Mouse (Mus musculus): ENCODE measurements around the gene Gipc1. TPM values are rescaled to one million over a fixed set of nuclear protein-coding genes. Genes with fewer than 3 reads are reported as not detected.

Gipc1 gene
- total and polyA plus RNA-seq, 2 experiments = 12.6 to 14.5 TPM

DNA sequence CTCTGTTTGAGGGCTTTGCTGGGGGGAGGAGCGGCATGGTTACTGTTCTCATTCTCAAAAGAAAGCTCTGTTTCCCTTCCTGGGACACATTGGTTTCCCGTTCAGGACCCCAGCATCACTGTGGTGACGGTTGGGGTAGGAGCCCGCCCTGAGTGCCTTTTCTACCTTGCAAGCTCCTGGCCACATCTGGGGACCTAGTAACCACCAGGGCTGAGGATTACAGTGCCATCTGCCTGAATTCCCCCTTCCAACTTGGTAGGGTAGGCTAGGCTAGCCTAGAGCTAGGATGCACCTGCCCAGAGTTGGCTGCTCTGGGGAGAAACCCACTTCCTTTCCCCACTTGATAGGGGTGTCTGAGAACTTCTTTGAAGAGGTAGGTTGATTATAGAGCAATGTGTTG lies 40.6 kb upstream of the Gipc1 start:
- 95% methylated on average over 4 of the region's 4 CpGs for WGBS
- H3K4me1 ChIP-seq (ENCODE audit: control insufficient read depth, insufficient read depth, low read length) = peaks cover 13% of the 10 kb centered on the region
- no peak for TF ChIP-seq CTCF (IDR thresholded peaks at IDR 0.05; ENCODE audit: low read depth, low read length)
- no peak for TF ChIP-seq POLR2A (IDR thresholded peaks at IDR 0.05; ENCODE audit: extremely low read depth, insufficient read depth, low read length)
- no peak overlapping the region for H3K27ac ChIP-seq (replicated peaks; ENCODE audit: insufficient read depth, low read depth, low read length)
- H3K9ac ChIP-seq (ENCODE audit: low read depth, low read length) = no peak overlapping the region
- peaks cover 8% of the 10 kb centered on the region; the same call in 1 of the 2 replicates for H3K79me2 ChIP-seq (ENCODE audit: control insufficient read depth, insufficient read depth, low read length)
- no peak overlapping the region for H3K4me3 ChIP-seq (ENCODE audit: insufficient read depth, low read depth, low read length)
- peaks cover 21% of the 10 kb centered on the region for H3K36me3 ChIP-seq (ENCODE audit: control insufficient read depth, insufficient read depth, low read length)
- no peak for DNase-seq (ENCODE audit: extremely low read depth, low read depth, low spot score)
- H3K27me3 ChIP-seq (ENCODE audit: control insufficient read depth, insufficient read depth, low read length) = no peaks in the 10 kb centered on the region

DNA sequence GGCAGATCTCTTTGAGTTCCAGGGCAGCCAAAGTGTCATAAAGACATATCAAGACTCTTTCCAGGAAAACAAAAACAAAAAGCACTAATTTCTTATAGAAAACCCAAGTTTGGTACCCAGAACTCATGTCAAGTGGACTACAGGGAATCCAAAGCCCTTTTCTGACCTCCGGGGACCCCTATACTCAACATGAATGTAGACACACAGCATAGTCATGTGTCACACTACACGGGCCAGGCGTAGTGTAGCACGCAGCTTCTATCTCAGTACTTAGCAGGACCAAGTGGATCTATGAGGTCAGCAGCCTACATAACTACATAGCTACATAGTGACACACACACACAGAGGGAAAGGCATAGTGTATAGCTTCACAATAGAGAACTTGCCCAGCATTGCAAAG lies 38.8 kb upstream of the Gipc1 start:
- no peak for TF ChIP-seq CTCF (IDR thresholded peaks at IDR 0.05; ENCODE audit: low read depth, low read length)
- no peak for TF ChIP-seq POLR2A (IDR thresholded peaks at IDR 0.05; ENCODE audit: extremely low read depth, insufficient read depth, low read length)
- H3K27ac ChIP-seq (replicated peaks; ENCODE audit: insufficient read depth, low read depth, low read length) = no peak overlapping the region
- H3K36me3 ChIP-seq (ENCODE audit: control insufficient read depth, insufficient read depth, low read length) = peaks cover 21% of the 10 kb centered on the region
- no peaks in the 10 kb centered on the region for H3K27me3 ChIP-seq (ENCODE audit: control insufficient read depth, insufficient read depth, low read length)
- DNase-seq (ENCODE audit: extremely low read depth, low read depth, low spot score) = no peak
- H3K9ac ChIP-seq (ENCODE audit: low read depth, low read length) = no peak overlapping the region
- H3K4me1 ChIP-seq (ENCODE audit: control insufficient read depth, insufficient read depth, low read length) = peaks cover 10% of the 10 kb centered on the region
- peaks cover 8% of the 10 kb centered on the region; the same call in 1 of the 2 replicates for H3K79me2 ChIP-seq (ENCODE audit: control insufficient read depth, insufficient read depth, low read length)
- H3K4me3 ChIP-seq (ENCODE audit: insufficient read depth, low read depth, low read length) = no peak overlapping the region
- WGBS = 96% methylated on average over 4 of the region's 4 CpGs

DNA sequence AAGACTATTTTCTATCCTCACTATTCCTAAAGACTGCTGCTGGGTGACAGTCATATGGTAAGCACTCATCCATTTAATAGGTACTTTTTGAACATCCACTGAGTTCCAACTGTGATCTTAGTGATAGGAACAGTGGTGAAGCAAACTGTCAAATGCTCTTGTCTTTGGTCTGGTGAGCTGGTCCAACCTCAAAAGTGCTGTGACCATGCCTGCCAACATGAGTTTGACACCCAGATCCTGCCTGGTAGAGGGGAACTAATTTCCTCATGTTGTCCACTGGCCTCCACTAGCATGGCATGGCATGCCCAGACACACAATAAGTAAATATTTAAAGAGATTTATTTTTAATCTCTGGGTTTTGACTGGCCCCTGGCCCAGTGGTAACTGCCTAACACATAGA lies 35.9 kb upstream of the Gipc1 start:
- H3K27me3 ChIP-seq (ENCODE audit: control insufficient read depth, insufficient read depth, low read length) = no peaks in the 10 kb centered on the region
- H3K4me1 ChIP-seq (ENCODE audit: control insufficient read depth, insufficient read depth, low read length) = no peaks in the 10 kb centered on the region
- no peak overlapping the region for H3K4me3 ChIP-seq (ENCODE audit: insufficient read depth, low read depth, low read length)
- no peak overlapping the region for H3K9ac ChIP-seq (ENCODE audit: low read depth, low read length)
- TF ChIP-seq POLR2A (IDR thresholded peaks at IDR 0.05; ENCODE audit: extremely low read depth, insufficient read depth, low read length) (no peak), CTCF (IDR thresholded peaks at IDR 0.05; ENCODE audit: low read depth, low read length) (no peak)
- H3K36me3 ChIP-seq (ENCODE audit: control insufficient read depth, insufficient read depth, low read length) = peaks cover 9% of the 10 kb centered on the region; the same call in 1 of the 2 replicates
- no peak overlapping the region for H3K27ac ChIP-seq (replicated peaks; ENCODE audit: insufficient read depth, low read depth, low read length)
- no peaks in the 10 kb centered on the region for H3K79me2 ChIP-seq (ENCODE audit: control insufficient read depth, insufficient read depth, low read length)
- DNase-seq (ENCODE audit: extremely low read depth, low read depth, low spot score) = no peak

- no peak for DNase-seq (ENCODE audit: extremely low read depth, low read depth, low spot score)
- H3K27me3 ChIP-seq (ENCODE audit: control insufficient read depth, insufficient read depth, low read length) = no peaks in the 10 kb centered on the region
- no peaks in the 10 kb centered on the region for H3K4me1 ChIP-seq (ENCODE audit: control insufficient read depth, insufficient read depth, low read length)
- TF ChIP-seq POLR2A (IDR thresholded peaks at IDR 0.05; ENCODE audit: extremely low read depth, insufficient read depth, low read length) = no peak
- no peak for TF ChIP-seq CTCF (IDR thresholded peaks at IDR 0.05; ENCODE audit: low read depth, low read length)
- no peak overlapping the region for H3K27ac ChIP-seq (replicated peaks; ENCODE audit: insufficient read depth, low read depth, low read length)
- H3K36me3 ChIP-seq (ENCODE audit: control insufficient read depth, insufficient read depth, low read length) = peaks cover 5% of the 10 kb centered on the region; the same call in 1 of the 2 replicates
- no peak overlapping the region for H3K4me3 ChIP-seq (ENCODE audit: insufficient read depth, low read depth, low read length)
- no peaks in the 10 kb centered on the region for H3K79me2 ChIP-seq (ENCODE audit: control insufficient read depth, insufficient read depth, low read length)
- no peak overlapping the region for H3K9ac ChIP-seq (ENCODE audit: low read depth, low read length)
- 85% methylated on average over 2 of the region's 2 CpGs for WGBS
These were observed 35.4 kb upstream of the Gipc1 start for GRCm38 (mm10) chr8:83617111-83617510.

DNA sequence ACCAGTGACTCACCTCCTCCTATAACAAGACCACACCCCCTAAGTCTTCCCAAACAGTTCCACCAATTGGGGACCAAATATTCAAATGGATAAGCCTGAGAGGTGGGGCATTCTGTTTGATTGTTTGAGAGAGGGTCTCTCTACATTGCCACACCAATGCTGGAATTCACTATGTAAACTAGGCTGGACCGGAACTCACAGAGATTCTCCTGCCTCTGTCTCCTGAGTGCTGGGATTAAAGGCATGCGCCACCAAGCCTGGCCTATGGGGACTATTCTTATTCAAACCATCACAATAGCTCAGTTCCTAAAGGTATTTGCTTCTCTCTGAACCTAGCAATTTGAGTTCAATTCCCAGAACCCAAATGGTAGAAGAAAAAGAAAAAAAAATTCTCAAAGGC lies 33.9 kb upstream of the Gipc1 start:
- Histone ChIP-seq H3K4me1 (ENCODE audit: control insufficient read depth, insufficient read depth, low read length) (no peaks in the 10 kb centered on the region), H3K36me3 (ENCODE audit: control insufficient read depth, insufficient read depth, low read length) (no peaks in the 10 kb centered on the region), H3K27me3 (ENCODE audit: control insufficient read depth, insufficient read depth, low read length) (no peaks in the 10 kb centered on the region), H3K9ac (ENCODE audit: low read depth, low read length) (no peak overlapping the region), H3K79me2 (ENCODE audit: control insufficient read depth, insufficient read depth, low read length) (no peaks in the 10 kb centered on the region), H3K4me3 (ENCODE audit: insufficient read depth, low read depth, low read length) (no peak overlapping the region), H3K27ac (replicated peaks; ENCODE audit: insufficient read depth, low read depth, low read length) (no peak overlapping the region)
- WGBS = 100% methylated on average over 2 of the region's 2 CpGs
- TF ChIP-seq CTCF (IDR thresholded peaks at IDR 0.05; ENCODE audit: low read depth, low read length) (no peak), POLR2A (IDR thresholded peaks at IDR 0.05; ENCODE audit: extremely low read depth, insufficient read depth, low read length) (no peak)
- no peak for DNase-seq (ENCODE audit: extremely low read depth, low read depth, low spot score)

DNA sequence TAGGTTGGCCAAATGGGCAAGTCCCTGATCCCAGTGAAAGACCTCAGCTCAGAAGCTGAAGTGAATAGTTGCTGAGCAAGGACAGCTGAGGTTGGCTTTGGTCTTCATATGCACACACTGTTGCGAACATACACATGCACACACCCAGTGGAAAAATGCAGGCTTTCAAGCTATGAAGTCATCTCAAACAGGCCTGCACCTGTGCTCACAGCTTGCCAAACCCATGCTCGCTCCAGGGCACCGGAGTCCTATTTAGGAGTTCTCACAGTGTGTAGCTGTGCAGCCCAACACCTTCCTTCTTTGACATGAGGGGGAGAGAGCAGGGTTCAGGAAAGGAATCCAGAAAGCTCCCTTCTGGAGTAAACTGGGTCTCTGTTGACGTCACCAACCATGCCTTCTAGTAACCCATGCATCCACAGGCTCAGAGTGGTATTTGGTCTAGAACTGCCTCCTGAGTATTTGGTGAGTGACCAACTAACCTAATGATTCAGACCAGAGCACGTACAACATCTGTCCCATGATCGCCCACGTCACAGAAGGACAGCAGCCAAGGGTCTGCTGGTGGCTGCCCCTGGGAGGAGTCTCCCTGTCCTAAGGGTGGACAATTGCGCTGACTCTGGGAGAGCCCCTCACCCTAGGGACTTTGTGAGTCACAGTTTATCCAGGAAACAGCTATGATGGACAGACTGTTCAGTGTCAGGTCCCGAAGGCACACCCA lies 32.8 kb upstream of the Gipc1 start:
- TF ChIP-seq POLR2A (IDR thresholded peaks at IDR 0.05; ENCODE audit: extremely low read depth, insufficient read depth, low read length) (no peak), CTCF (IDR thresholded peaks at IDR 0.05; ENCODE audit: low read depth, low read length) (no peak)
- 92% methylated on average over 9 of the region's 9 CpGs for WGBS
- no peaks in the 10 kb centered on the region for H3K79me2 ChIP-seq (ENCODE audit: control insufficient read depth, insufficient read depth, low read length)
- H3K9ac ChIP-seq (ENCODE audit: low read depth, low read length) = no peak overlapping the region
- no peak for DNase-seq (ENCODE audit: extremely low read depth, low read depth, low spot score)
- no peak overlapping the region for H3K4me3 ChIP-seq (ENCODE audit: insufficient read depth, low read depth, low read length)
- H3K36me3 ChIP-seq (ENCODE audit: control insufficient read depth, insufficient read depth, low read length) = no peaks in the 10 kb centered on the region
- H3K27ac ChIP-seq (replicated peaks; ENCODE audit: insufficient read depth, low read depth, low read length) = no peak overlapping the region
- H3K27me3 ChIP-seq (ENCODE audit: control insufficient read depth, insufficient read depth, low read length) = no peaks in the 10 kb centered on the region
- no peaks in the 10 kb centered on the region for H3K4me1 ChIP-seq (ENCODE audit: control insufficient read depth, insufficient read depth, low read length)

Data from liver, adult 2 months (tissue).